Mouse (Mus musculus): Measurements from ENCODE around the gene Prkn. TPM values are rescaled to one million over a fixed set of nuclear protein-coding genes. Genes with fewer than 3 reads are reported as not detected.

Gene Prkn
- 1.8 and 2.1 TPM in 2 replicates for polyA plus RNA-seq (2015; fragmentation: Nextera tagmentation; extraction: Ambion mirVana)

DNA sequence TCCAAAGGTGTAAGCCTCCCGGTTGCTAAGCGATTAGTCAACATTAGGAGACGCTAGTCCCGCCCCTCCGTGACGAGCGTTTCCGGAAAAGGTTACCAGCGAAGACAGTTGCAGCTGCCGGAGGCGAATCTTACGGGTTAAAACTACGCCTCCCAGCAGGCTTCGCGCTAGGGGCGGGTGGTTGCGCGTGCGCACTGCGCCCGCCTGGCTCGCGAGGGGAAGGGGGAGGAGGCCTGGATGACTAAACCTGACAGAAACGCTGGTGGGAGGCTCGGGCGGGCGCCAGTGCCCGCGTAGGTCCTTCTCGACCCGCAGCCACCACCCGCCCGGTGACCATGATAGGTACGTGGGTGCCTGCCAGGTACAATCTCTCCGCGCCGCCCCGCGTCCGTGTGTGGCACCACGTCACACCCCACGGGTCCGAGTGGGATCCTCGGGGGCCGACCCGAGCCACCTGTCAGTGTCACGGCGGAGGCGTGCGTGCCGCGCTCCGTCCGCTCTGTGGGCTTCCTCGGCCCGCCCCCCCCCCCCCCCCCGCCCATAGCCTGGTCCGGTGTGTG lies at the start of gene Prkn, which contains the start of gene Pacrg:
Prkn (plus strand) TSS at position 237 of the 560 bp plus-strand sequence.
Pacrg (minus strand) TSS at position 164 of the 560 bp plus-strand sequence.

Other genes with a start within 250 kb of the Prkn start
- 0.72 and 1.1 TPM in 2 replicates for gene Pacrg, start 73 bp upstream of the Prkn start, polyA plus RNA-seq (2015; fragmentation: Nextera tagmentation; extraction: Ambion mirVana)

Data from urinary bladder, postnatal 0 days (tissue).